Mouse (Mus musculus) hindbrain, embryonic 15.5 days (tissue): ENCODE measurements around the gene Lcmt1. TPM values are rescaled to one million over a fixed set of nuclear protein-coding genes. Genes with fewer than 3 reads are reported as not detected.

Source experiments
- ATAC-seq: fragments of 200-750 bp; cut with Nextera tagmentation; 2 replicates; pipeline ENCODE4 v1.8.0; 2017; ENCODE audit warnings: low read depth, moderate number of reproducible peaks, moderate TSS enrichment; ENCODE audit not compliant: low FRiP score
- H3K27ac ChIP-seq: fragments of 300-500 bp; sonication (generic); replicated peaks from 2 replicates; pipeline ENCODE4 v1.5.1; 2015; ENCODE audit warnings: mild to moderate bottlenecking, inconsistent platforms
- H3K27me3 ChIP-seq: fragments of 300-500 bp; sonication (generic); 2 replicates; pipeline ENCODE4 v1.6.1; 2015; ENCODE audit warnings: control low read depth, inconsistent platforms
- H3K36me3 ChIP-seq: fragments of 300-500 bp; sonication (generic); 2 replicates; pipeline ENCODE4 v1.6.1; 2015; ENCODE audit warnings: control low read depth, inconsistent platforms
- H3K4me1 ChIP-seq: fragments of 300-500 bp; sonication (generic); replicated peaks from 2 replicates; pipeline ENCODE4 v1.6.1; 2015; ENCODE audit warnings: control low read depth, inconsistent platforms
- H3K4me2 ChIP-seq: fragments of 300-500 bp; sonication (generic); 2 replicates; pipeline ENCODE4 v1.6.1; 2015; ENCODE audit warnings: moderate library complexity, mild to moderate bottlenecking, inconsistent platforms
- H3K4me3 ChIP-seq: fragments of 300-500 bp; sonication (generic); 2 replicates; pipeline ENCODE4 v1.5.1; 2015; ENCODE audit warnings: mild to moderate bottlenecking, inconsistent platforms
- H3K9ac ChIP-seq: fragments of 300-500 bp; sonication (generic); 2 replicates; pipeline ENCODE4 v1.6.1; 2015; ENCODE audit warnings: inconsistent platforms
- H3K9me3 ChIP-seq: fragments of 300-500 bp; sonication (generic); 2 replicates; pipeline ENCODE4 v1.6.1; 2016; ENCODE audit warnings: control low read depth, inconsistent platforms
- WGBS: fragments of 180-500 bp; shearing (Covaris S2); methylation state at CpG from one replicate; pipeline ENCODE4 v1.1.7; 2015; 5-methylcytosine and 5-hydroxymethylcytosine counted together
- polyA plus RNA-seq: library from polyadenylated mRNA; unstranded; fragments of >200 nt; fragmentation: Nextera tagmentation; extraction: Ambion mirVana; gene quantifications from 2 replicates; pipeline ENCODE4 v1.2.1, GENCODE M21; 2015

The Lcmt1 gene
- polyA plus RNA-seq, 1 experiment from 2014 or later = 99.8 TPM

DNA sequence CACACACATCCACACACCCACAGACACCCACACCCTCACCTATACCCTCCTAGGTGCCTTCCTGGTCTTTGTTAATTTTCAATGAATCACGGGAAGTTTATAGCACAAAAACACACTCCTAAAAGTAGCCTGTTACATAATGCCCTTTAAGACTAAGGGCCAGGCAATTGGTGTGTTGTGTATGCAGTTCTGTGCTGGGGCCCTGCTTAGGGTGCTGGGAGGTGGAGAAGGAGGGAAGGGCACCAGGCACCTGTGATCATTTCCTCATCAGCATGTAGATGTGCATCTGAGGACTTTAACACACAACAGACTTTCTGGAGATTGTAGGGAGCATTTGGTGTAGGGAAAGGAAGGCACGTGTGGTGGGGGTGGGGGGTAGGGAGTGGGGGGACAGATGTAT lies 79.2 kb downstream of the Lcmt1 start:
- WGBS = 93% methylated on average over 2 of the region's 2 CpGs
- no peak overlapping the region for H3K4me2 ChIP-seq
- no peaks in the 10 kb centered on the region for H3K27me3 ChIP-seq
- H3K4me3 ChIP-seq = no peak overlapping the region
- no peak for ATAC-seq
- H3K9me3 ChIP-seq = no peaks in the 10 kb centered on the region
- H3K27ac ChIP-seq = no peak overlapping the region
- H3K36me3 ChIP-seq = no peaks in the 10 kb centered on the region
- H3K4me1 ChIP-seq = no peaks in the 10 kb centered on the region
- H3K9ac ChIP-seq = no peak overlapping the region

DNA sequence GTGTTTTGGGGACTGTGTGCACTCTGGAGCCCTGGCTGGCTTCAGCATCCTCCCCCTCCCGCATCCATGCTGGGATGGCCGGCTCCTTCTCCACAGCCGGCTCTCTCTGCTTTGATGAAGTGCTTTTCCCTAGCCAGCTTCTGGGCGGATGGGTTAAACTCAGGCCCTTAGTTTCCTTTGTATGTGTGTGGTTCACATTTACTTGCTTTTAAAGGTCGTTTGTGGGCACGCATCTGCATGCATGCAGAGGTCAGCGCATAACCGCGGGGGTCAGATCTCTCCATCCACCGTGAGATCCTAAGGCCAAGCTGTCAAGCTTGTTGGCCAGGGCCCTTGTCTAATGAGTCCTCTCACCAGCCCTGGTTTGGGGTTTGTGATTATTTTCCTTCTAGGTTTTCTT lies 80.1 kb downstream of the Lcmt1 start:
- H3K36me3 ChIP-seq = no peaks in the 10 kb centered on the region
- H3K9ac ChIP-seq = no peak overlapping the region
- H3K4me2 ChIP-seq = no peak overlapping the region
- 64% methylated on average over 10 of the region's 10 CpGs for WGBS
- no peaks in the 10 kb centered on the region for H3K9me3 ChIP-seq
- ATAC-seq = no peak
- H3K4me1 ChIP-seq = no peaks in the 10 kb centered on the region
- H3K27ac ChIP-seq = no peak overlapping the region
- no peak overlapping the region for H3K4me3 ChIP-seq
- H3K27me3 ChIP-seq = no peaks in the 10 kb centered on the region

DNA sequence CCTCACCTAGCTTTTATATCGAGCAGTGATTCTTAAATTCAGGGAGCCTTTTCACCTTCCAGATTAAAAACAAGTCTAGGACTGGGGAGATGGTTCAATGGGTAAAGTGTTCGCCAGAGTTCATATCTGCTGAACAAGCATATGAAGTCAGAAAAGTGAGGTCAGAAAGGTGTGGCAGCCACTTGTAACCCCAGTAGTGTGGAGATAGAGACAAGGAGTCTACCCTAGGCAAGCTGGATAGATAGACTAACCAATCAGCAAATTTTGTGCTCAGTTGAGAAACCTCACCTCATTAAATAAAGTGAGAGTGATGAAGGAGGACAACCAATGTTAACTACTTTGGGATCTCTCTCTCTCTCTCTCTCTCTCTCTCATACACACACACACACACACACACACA lies 80.9 kb downstream of the Lcmt1 start:
- Histone ChIP-seq H3K4me1 (no peaks in the 10 kb centered on the region), H3K9ac (no peak overlapping the region), H3K4me2 (no peak overlapping the region), H3K4me3 (no peak overlapping the region), H3K9me3 (no peaks in the 10 kb centered on the region), H3K27me3 (no peaks in the 10 kb centered on the region), H3K27ac (no peak overlapping the region), H3K36me3 (no peaks in the 10 kb centered on the region)
- WGBS = 95% methylated on average over 2 of the region's 2 CpGs
- ATAC-seq = no peak

DNA sequence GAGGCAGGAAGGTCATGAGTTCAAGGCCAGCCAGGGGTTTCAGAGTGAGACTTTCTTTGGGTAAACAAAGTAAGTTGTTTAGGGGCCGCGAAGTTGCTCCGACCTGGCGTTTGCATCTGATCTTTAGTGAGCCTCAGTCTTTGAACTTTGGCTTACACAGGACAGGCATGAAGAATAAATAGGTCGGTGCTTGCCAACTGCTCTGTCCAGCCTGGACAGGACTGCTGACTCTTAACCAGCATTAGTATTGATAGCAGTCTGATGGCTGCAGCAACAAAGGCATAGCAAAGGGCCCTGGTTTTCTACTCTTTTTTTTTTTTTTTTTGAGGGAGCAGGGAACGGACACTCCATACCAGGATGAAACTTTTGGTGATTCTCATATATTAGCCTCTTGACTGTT lies 83.0 kb downstream of the Lcmt1 start:
- no peaks in the 10 kb centered on the region for H3K9me3 ChIP-seq
- no peak overlapping the region for H3K4me2 ChIP-seq
- H3K4me1 ChIP-seq = no peaks in the 10 kb centered on the region
- H3K36me3 ChIP-seq = no peaks in the 10 kb centered on the region
- no peaks in the 10 kb centered on the region for H3K27me3 ChIP-seq
- H3K27ac ChIP-seq = no peak overlapping the region
- no peak for ATAC-seq
- no peak overlapping the region for H3K4me3 ChIP-seq
- H3K9ac ChIP-seq = no peak overlapping the region
- 81% methylated on average over 6 of the region's 6 CpGs for WGBS

DNA sequence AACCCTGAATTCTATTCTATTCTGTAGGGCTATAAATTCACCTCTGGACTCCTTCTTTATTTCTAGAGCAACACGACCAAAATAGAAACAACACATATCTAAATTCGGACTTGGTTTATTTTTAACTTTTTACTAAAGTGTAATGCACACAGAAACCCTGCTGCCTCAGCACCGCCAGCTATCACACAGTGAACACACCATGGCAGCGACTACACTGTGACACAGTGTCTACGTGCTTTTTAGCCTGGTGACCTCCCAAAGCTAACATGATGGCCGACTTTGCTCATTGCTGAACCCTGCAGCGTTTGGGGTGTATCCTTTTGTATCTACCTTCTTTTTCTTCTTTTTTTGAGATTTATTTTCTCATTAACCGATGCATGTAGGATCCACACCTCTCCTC lies 83.5 kb downstream of the Lcmt1 start:
- Histone ChIP-seq H3K4me1 (no peaks in the 10 kb centered on the region), H3K27me3 (no peaks in the 10 kb centered on the region), H3K9ac (no peak overlapping the region), H3K9me3 (no peaks in the 10 kb centered on the region), H3K4me3 (no peak overlapping the region), H3K4me2 (no peak overlapping the region), H3K36me3 (no peaks in the 10 kb centered on the region), H3K27ac (no peak overlapping the region)
- ATAC-seq = no peak
- 90% methylated on average over 8 of the region's 8 CpGs for WGBS

DNA sequence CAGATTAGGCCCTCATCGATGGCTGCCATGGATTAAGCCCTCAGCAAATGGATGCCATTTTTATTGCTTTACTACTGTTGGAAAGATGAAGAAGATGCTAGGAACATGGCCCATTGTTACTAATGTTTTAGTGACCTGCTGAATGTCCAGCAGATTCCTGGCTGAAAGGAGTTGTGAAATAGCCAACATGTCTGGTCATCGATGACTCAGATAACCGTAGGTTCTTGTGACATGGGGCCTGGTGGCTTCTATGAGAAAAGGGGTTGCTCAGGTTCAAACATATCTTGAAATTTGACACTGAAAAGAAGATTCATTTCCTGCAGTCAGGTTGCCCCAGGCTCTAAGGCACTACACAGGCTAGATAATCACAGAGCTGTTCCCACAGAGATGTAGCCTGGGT lies 85.5 kb downstream of the Lcmt1 start:
- Histone ChIP-seq H3K27ac (no peak overlapping the region), H3K4me3 (no peak overlapping the region), H3K36me3 (no peaks in the 10 kb centered on the region), H3K4me1 (no peaks in the 10 kb centered on the region), H3K9me3 (no peaks in the 10 kb centered on the region), H3K9ac (no peak overlapping the region), H3K4me2 (no peak overlapping the region), H3K27me3 (no peaks in the 10 kb centered on the region)
- ATAC-seq = no peak
- 96% methylated on average over 3 of the region's 3 CpGs for WGBS

DNA sequence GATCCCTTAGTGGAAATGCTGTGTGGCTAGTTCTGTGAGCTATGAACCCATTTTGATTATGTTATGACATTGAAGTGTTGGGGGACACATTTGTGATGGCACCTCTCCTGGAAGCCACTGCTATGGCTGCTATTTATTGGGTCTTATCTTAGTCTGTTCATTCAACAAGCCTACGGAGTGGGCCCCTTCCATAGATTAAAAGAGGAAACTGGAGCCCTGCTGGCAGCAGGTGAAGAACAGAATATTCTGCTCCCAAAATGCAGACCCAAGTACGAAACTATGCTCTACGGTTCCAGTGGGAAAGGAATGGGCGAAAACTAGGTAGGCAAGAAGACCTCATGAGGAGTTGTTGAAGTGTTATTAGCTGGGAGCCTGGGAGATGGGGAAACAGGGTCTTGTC lies 88.7 kb downstream of the Lcmt1 start:
- no peak overlapping the region for H3K9ac ChIP-seq
- no peaks in the 10 kb centered on the region for H3K27me3 ChIP-seq
- 92% methylated on average over 4 of the region's 4 CpGs for WGBS
- no peaks in the 10 kb centered on the region for H3K4me1 ChIP-seq
- no peak for ATAC-seq
- no peak overlapping the region for H3K4me2 ChIP-seq
- no peaks in the 10 kb centered on the region for H3K36me3 ChIP-seq
- no peak overlapping the region for H3K4me3 ChIP-seq
- H3K9me3 ChIP-seq = no peaks in the 10 kb centered on the region
- no peak overlapping the region for H3K27ac ChIP-seq

DNA sequence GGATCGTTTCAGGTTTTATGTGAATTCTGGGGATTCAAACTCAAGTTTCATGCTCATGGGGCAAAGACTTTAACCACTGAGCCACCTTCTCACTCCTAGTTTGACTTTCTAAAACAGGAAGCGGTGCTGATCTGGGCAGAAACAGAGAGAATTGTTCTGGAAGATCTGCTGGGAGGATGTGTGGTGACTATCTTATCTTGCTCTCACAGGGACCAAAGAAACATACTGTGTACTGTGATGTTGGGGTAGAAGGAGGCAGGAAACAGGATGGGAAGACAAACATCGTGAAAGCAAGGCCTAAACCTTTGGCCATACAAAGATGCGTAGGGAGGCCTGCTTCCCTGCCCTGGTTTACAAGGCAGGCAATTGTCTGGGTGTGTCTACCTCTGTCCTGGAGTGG lies 89.7 kb downstream of the Lcmt1 start:
- Histone ChIP-seq H3K4me2 (no peak overlapping the region), H3K36me3 (no peaks in the 10 kb centered on the region), H3K4me3 (no peak overlapping the region), H3K27ac (no peak overlapping the region), H3K4me1 (no peaks in the 10 kb centered on the region), H3K27me3 (no peaks in the 10 kb centered on the region), H3K9me3 (no peaks in the 10 kb centered on the region), H3K9ac (no peak overlapping the region)
- WGBS = 95% methylated on average over 4 of the region's 4 CpGs
- ATAC-seq = no peak

DNA sequence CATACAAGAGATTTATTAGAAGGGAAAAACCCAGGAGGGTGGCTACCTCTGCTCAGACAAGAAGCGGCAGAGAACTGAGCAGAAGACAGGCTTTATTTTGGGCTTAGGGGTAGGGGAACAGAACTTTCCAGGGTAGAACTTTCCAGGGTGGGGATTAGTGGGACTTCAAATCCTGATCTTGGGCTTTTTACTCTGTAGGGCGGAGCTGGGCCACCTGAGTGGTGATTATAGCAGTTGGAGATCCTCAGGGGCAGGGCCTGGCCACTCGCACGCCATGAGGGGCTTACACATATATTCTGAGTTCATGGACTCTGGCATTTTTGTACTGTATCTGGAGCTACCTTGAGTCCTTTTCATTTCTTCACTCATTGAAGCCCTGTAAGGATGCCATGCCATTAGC lies 91.7 kb downstream of the Lcmt1 start:
- no peaks in the 10 kb centered on the region for H3K4me1 ChIP-seq
- H3K4me2 ChIP-seq = no peak overlapping the region
- H3K9me3 ChIP-seq = no peaks in the 10 kb centered on the region
- no peak overlapping the region for H3K9ac ChIP-seq
- no peak for ATAC-seq
- 88% methylated on average over 4 of the region's 4 CpGs for WGBS
- no peak overlapping the region for H3K4me3 ChIP-seq
- H3K27me3 ChIP-seq = no peaks in the 10 kb centered on the region
- no peak overlapping the region for H3K27ac ChIP-seq
- H3K36me3 ChIP-seq = no peaks in the 10 kb centered on the region

DNA sequence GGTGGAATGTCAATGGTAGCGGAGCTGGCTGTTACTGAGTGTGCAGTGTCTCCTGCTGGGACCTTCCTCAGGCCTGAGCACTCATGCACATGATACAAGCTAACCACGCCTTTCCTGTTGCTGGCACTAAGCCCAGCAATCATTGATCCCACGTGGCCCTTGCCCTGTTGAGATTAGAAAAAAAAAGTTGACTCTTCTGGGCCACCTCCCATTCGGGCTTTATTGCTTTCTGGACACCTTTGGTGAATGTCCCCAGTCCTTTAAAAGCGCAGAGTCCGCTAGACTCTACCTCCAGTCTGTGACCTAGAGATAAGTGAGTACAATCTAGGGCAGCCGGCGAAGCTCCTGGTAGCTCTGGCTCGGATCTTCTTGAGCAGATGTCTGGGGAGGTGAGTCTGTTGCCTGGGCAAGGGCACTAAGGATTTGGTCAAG lies 92.5 kb downstream of the Lcmt1 start, which contains the start of gene Aqp8:
TSS of gene Aqp8 (plus strand) at position 222 of the 432 bp plus-strand sequence.
- Histone ChIP-seq H3K36me3 (no peaks in the 10 kb centered on the region), H3K4me3 (no peak within 1 kb of the TSS), H3K27me3 (no peaks in the 10 kb centered on the region), H3K27ac (no peak within 1 kb of the TSS), H3K9ac (no peak within 1 kb of the TSS), H3K9me3 (no peaks in the 10 kb centered on the region), H3K4me2 (no peak within 1 kb of the TSS), H3K4me1 (no peaks in the 10 kb centered on the region)
- 73% methylated on average over 9 of the region's 9 CpGs for WGBS
- ATAC-seq = no peak

DNA sequence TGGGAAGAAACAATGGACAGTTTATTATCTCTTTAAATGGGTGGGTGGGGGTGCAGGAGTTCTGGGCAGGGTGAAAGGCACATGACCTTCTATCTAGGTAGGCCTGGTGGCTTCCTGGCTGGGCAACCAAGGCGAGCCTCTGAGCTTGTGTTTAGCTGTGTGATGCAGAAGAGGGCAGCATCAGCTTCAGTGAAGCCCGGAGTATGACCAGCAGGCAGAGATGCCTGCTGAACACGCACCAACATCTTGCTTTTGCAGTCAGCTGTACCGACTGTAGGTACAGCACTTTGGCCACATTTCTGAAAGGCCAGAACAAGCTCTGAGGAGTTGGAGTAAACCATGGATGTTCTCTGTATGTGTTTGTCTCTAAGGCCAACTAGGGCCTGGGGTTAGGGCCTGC lies 94.0 kb downstream of the Lcmt1 start:
- Histone ChIP-seq H3K9ac (no peak overlapping the region), H3K36me3 (no peaks in the 10 kb centered on the region), H3K4me2 (no peak overlapping the region), H3K9me3 (no peaks in the 10 kb centered on the region), H3K4me1 (no peaks in the 10 kb centered on the region), H3K4me3 (no peak overlapping the region), H3K27me3 (no peaks in the 10 kb centered on the region), H3K27ac (no peak overlapping the region)
- no peak for ATAC-seq
- WGBS = 91% methylated on average over 4 of the region's 4 CpGs

DNA sequence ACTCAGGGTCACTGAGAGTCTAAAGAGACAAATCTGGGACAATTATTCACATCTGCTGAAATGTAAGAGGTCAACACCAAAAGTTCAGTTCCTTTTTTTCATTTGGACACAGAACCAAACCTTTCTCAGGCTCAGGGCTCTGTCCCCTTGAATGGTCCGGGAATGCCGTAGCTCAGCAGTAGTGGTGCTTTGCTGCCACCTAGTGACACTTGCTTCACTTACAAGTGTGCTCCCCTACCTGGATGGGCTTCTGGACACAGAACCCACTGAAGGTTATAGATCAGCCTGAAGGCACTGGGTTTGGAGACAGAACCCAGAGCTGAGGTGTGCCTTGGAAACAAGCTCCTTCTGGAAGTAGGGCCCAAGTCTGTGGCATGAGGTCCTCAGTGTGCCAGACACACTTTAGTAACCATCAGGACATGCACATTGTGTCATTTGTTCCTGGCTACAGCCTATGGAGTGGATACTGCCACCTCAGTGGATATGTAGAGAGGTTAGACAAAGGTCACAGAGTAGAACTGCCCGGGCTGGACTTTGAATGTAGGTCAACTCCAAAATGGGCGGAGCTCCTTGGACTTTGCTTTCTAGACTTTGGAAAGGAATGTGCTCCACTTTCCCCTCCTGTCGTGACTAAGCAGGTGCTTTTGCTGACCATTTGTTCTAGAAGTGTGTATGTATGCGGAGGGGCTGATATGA lies 96.3 kb downstream of the Lcmt1 start:
- WGBS = 37% methylated on average over 6 of the region's 6 CpGs
- H3K36me3 ChIP-seq = no peaks in the 10 kb centered on the region
- no peak overlapping the region for H3K4me3 ChIP-seq
- no peaks in the 10 kb centered on the region for H3K9me3 ChIP-seq
- H3K9ac ChIP-seq = no peak overlapping the region
- H3K27ac ChIP-seq = no peak overlapping the region
- H3K4me2 ChIP-seq = no peak overlapping the region
- no peaks in the 10 kb centered on the region for H3K4me1 ChIP-seq
- ATAC-seq = peak; percentile 81; the same call in 1 of the 2 replicates
- no peaks in the 10 kb centered on the region for H3K27me3 ChIP-seq

DNA sequence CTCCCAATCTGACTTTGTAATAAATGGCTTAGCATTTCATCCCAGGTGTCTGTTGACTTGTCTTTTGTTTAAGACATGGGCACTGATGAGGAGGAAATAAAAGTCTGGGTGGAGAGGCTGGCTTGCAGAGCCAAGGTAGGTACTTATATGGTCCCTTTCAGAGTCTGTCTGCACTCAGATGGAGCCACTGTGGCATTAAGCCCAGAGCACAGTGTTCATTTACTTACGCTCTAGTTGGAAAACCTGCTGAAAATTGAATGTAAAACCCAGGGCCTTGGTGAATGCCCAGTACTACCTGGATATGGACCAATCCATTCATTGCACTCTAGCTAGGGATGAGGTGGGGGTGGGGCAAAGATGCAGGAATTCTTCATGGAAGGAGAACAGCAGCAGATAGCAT lies 98.4 kb downstream of the Lcmt1 start:
- Histone ChIP-seq H3K27me3 (no peaks in the 10 kb centered on the region), H3K4me1 (no peaks in the 10 kb centered on the region), H3K4me3 (no peak overlapping the region), H3K27ac (no peak overlapping the region), H3K36me3 (no peaks in the 10 kb centered on the region), H3K9me3 (no peaks in the 10 kb centered on the region), H3K4me2 (no peak overlapping the region), H3K9ac (no peak overlapping the region)
- 94% methylated on average over 1 of the region's 1 CpGs for WGBS
- no peak for ATAC-seq
